8 mouse cellular contexts compared by ENCODE assay signal in genomic region chr3:104541139-104542064, GRCm38 (mm10). TPM values are rescaled to one million over a fixed set of nuclear protein-coding genes. Genes with fewer than 3 reads are reported as not detected.
DNase-seq lines count a peak whose midpoint lies in the region; ATAC-seq lines count a peak whose summit lies in the region.

No protein-coding gene starts in this region.

- H3K4me2 ChIP-seq in hindbrain, embryonic 14.5 days (replicated peaks) = peak overlapping the region; percentile 55

- 6% methylated on average over 21 of the region's 21 CpGs for WGBS in hindbrain, embryonic 14.5 days

- peak overlapping the region; percentile 38 for H3K27ac ChIP-seq in hindbrain, embryonic 14.5 days

- H3K36me3 ChIP-seq in hindbrain, embryonic 14.5 days (replicated peaks; ENCODE audit: control insufficient read depth, insufficient read depth) = no peaks in the 10 kb centered on the region

- H3K4me3 ChIP-seq in hindbrain, embryonic 14.5 days (replicated peaks; ENCODE audit: low read length) = peak overlapping the region; percentile 14

- H3K9me3 ChIP-seq in hindbrain, embryonic 14.5 days (ENCODE audit: control insufficient read depth, low read length) = no peaks in the 10 kb centered on the region

- peak; percentile 76 for ATAC-seq in hindbrain, embryonic 14.5 days (ENCODE audit: low FRiP score)

- H3K4me1 ChIP-seq in hindbrain, embryonic 14.5 days (replicated peaks; ENCODE audit: control insufficient read depth, insufficient read depth, low read length) = peaks cover 7% of the 10 kb centered on the region

- H3K27me3 ChIP-seq in hindbrain, embryonic 14.5 days (ENCODE audit: control insufficient read depth, insufficient read depth, low read length) = no peaks in the 10 kb centered on the region

- peak overlapping the region; percentile 51 for H3K9ac ChIP-seq in hindbrain, embryonic 14.5 days

- peak; percentile 79 for DNase-seq in R1 (ENCODE audit: low read depth, low spot score)
- DNase-seq in cerebellum, postnatal 25 days = peak; percentile 87
- peak; percentile 62 to 68 for DNase-seq in frontal cortex, postnatal 36 days (ENCODE audit: low spot score in 2 of 2)
- peak; percentile 76 for DNase-seq in hindbrain, embryonic 14.5 days (ENCODE audit: low spot score)
- DNase-seq in left cerebral cortex, adult 18-20 months (ENCODE audit: low spot score in 2 of 2) = peak; percentile 65 to 66
- DNase-seq in lung, postnatal 4 days = peak; percentile 78 to 83
- DNase-seq in right cerebral cortex, postnatal 10 days (ENCODE audit: low spot score in 2 of 2) = peak; percentile 75 to 76
- DNase-seq in urinary bladder, postnatal 36 days (ENCODE audit: low spot score in 2 of 2) = peak; percentile 56 to 77

RNA-seq across cellular contexts. Expression of gene Lrig2, which starts 29.7 kb away (rescaled TPM):
- polyA plus RNA-seq in hindbrain, embryonic 14.5 days (2014; fragmentation: Nextera tagmentation; extraction: Ambion mirVana) = 37.8 and 38.1 TPM in 2 replicates
- total RNA-seq in left cerebral cortex, adult 18-20 months (2021) = 10 to 100 TPM; 29.9 to 33.3 TPM

Comparison
In these comparisons a context has a peak if more than half of its experiments do, and no peak if none do; other contexts are left out.
1. Peak in every context shown above with its lines: DNase-seq, ATAC-seq, H3K4me3 ChIP-seq and H3K27ac ChIP-seq.